Mouse (Mus musculus) megakaryocyte progenitor cell, adult 5-6 weeks (primary cell): Measurements from ENCODE around the gene Ndel1. TPM values are rescaled to one million over a fixed set of nuclear protein-coding genes. Genes with fewer than 3 reads are reported as not detected.

ENCODE experiments used
- ATAC-seq: replicated peaks from 2 replicates; pipeline ENCODE4 v1.8.0; 2016; ENCODE audit warnings: mild to moderate bottlenecking, moderate TSS enrichment, inconsistent platforms; ENCODE audit not compliant: poor library complexity
- total RNA-seq, 2 experiments: library from RNA; stranded (forward) in 1 of 2; stranded (reverse) in 1 of 2; fragments of 157-497, 149-512 nt in 1 of 2; fragments of 200-1000 nt in 1 of 2; gene quantifications; 2 replicates each; pipeline versions ENCODE4 v1.2.3 to v1.2.4; 2015 to 2017

The Ndel1 gene
- total RNA-seq (2015) = 26.2 and 28.0 TPM in 2 replicates
- 35.9 and 40.5 TPM in 2 replicates for total RNA-seq (2017)

GRCm38 (mm10) chr11:68871748-68872147, at the start of gene Ndel1:
Ndel1 (minus strand) TSS chr11:68871858.
- peak; percentile 99 for ATAC-seq

- ATAC-seq = peak; percentile 79
Measured at GRCm38 (mm10) chr11:68914566-68914965, 42.9 kb upstream of the Ndel1 start.

DNA sequence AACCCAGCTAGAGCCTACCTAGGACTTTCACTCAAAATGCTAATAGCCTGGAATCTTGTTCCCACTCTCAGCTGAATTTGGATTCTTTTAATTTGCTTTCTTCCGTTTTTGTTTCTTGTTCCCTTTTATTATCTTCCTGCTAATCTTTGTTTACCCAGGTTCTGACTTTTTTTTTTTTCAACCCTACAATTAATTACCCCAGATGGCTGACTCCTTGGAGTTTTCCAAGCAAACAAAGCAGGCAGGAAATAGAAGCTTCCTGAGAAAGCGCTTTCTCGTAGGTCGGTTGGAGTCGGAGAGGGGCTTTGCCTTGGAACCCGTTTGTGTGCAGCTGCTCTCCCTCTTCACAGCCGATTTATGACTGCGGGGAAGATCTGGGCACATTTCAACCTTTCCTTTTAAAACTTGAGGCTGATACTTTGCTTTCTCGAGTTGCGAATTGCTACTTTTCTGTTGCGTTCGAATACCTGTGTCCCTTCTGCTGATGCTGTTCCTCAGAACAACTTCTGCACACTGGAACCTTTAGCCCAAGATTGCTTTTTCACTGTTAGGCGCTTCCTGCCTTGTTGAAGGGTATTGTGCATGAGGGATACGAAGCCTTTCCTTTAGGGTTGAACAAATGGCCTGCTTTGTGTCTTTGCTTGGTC, 40.0 kb upstream of the Ndel1 start:
- no peak for ATAC-seq

DNA sequence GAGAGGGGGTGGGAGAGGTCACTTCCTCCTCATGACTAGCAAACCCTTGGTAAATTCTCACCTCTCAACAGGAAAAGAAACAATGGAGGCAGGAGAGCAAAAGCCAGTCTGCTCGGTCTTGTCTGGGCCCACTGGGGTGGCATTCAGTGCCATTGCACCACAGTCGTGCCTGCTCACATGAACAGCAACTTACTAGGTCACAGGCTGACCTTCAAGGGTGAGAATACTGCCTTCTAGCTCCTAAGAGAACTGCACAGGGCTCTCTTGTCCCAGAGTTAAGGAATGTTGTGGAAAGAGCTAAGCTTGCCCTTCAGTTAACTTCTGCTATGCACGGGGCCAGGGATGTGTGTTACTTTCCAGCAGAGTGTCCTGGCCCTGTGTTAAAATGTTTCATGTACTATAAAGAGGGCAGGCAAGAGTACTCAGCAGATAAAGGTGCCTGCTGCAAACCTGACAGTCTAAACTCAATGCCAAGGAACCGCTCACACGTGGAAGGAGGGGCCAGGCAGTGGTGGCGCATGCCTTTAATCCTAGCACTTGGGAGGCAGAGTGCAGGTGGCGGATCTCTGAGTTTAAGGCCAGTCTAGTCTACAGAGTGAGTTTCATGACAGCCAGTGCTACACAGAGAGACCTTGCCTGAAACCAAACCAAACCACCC, 37.3 kb upstream of the Ndel1 start:
- no peak for ATAC-seq

DNA sequence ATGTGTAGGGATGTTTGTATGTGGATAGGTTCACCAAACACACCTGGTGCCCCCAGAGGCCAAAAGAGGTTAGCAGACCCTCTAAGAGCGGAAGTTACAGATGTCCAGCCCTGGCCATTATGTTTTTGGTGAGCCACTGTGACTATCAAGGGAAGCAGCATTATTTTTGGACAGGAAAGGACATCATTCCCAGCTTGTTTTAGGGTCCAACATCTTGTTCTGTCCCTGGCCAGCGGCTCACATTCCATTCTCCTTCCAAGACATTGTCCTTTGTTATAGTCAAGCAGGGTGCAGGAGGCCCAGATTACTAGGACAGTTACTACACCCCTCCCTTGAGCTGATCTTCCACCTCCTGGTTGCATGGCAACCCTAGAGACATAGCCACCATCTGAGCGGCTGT, 35.6 kb upstream of the Ndel1 start:
- 0 out of 2 replicates have a peak, but pooled peaks have one; percentile 3 for ATAC-seq

GRCm38 (mm10) chr11:68906461-68906790, 34.8 kb upstream of the Ndel1 start:
- ATAC-seq = no peak

GRCm38 (mm10) chr11:68905665-68906460, 34.2 kb upstream of the Ndel1 start:
- no peak for ATAC-seq

DNA sequence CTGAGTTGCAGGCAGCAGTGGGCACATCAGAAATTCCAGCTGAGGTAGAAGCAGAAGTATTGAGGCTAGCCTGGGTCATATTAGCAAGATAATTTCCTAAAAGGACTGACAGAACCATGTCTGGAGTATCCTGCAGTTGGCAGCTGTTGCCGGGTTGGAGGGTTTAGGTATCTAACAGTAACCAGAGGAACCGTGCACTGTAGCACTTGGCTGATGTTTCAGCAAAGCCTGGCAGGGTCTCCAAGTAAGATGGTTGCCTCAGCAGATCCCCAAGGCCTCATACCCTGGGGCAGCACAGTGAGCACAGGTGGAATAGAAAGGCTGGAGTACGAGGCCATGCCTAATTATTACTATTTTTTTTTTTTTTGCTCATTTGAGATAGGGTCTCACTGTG, 33.5 kb upstream of the Ndel1 start:
- ATAC-seq = no peak

DNA sequence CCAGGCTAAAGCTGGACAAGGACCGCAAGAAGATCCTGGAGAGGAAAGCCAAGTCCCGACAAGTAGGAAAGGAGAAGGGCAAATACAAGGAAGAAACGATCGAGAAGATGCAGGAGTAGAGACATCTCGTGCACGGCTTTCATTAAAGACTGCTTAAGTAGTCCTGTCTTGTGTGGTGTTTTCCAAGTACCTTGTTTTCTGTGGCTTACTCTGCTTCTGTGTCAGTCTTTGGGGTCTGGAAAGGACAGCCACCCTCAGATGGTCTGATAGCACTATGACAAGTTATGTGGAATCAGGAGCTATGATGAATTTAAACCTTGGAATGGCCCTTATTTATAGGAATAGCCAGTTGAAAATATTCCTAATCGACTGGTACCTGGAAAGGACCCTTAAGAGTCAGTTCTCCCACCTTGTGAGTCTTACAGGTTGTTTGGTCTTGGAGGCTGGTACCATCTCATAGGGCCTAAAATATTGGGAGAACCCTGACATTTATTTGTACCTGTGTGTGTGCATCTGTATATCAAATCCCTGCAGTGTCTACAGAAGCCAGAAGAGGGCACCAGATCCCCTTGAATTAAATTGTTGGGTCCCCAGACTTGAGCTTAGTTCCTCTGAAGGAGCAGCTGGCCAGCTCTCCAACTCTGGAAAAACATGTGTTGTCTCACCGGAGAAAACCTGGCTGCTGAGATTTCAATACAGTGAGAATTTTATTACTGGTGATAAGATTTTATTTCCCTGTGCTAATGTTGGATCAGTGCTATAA, 32.9 kb upstream of the Ndel1 start:
- peak; percentile 38 for ATAC-seq

GRCm38 (mm10) chr11:68903775-68904174, 32.1 kb upstream of the Ndel1 start:
- no peak for ATAC-seq

GRCm38 (mm10) chr11:68902823-68903222, 31.2 kb upstream of the Ndel1 start:
- ATAC-seq = no peak

GRCm38 (mm10) chr11:68902367-68902766, 30.7 kb upstream of the Ndel1 start:
- ATAC-seq = no peak

DNA sequence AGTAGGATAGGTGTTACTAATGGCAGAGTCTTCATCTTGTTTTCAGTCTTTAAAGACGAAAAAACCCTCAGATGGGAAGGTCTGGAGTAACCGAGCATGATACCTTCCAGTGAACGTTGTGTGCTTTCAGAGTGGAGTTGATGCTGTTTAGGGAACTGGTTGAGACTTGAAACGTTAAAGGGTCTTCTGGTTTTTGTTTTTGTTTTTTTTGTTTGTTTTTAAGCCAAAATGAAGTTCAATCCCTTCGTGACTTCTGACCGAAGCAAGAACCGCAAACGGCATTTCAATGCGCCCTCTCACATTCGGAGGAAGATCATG, 30.3 kb upstream of the Ndel1 start:
- no peak for ATAC-seq

DNA sequence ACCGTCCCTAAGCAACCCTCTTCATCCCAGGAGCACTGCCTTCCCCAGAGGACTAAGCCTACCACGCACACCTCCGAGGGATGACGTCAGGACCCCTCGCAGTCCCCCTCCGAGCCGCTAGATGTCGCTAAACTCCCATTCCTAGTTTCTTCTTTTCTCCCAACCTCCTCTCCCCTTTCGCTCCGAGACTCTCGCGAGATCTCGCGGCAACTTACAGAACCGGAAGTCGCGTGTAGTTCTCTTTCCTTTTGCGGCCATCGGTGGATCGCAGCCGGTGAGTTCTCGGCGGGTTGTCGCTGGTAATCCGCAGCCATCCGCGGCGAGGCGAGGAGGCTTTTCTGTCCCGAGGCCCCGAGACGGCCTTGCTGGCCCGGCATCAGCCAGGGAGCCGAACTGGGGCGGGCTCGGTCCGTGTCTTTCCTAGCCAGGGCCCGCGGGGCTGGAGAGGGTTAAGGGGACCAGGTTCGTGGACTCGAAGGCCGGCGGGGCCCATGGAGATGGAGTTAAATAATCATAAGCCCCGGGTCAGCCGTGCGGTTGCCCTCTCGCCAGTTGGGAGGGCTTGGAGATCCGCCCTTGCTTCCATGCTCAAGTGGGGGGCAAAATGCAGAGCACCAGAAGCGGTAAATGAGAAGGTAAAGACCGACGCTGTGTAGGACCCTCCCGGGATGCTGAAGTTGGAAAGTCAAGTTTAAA, 29.8 kb upstream of the Ndel1 start, which contains the start of gene Rpl26:
Rpl26 (plus strand) TSS at position 233 of the 696 bp plus-strand sequence.
- peak; percentile 85 for ATAC-seq

- ATAC-seq = no peak
Measured at GRCm38 (mm10) chr11:68900519-68901350, 29.1 kb upstream of the Ndel1 start.

DNA sequence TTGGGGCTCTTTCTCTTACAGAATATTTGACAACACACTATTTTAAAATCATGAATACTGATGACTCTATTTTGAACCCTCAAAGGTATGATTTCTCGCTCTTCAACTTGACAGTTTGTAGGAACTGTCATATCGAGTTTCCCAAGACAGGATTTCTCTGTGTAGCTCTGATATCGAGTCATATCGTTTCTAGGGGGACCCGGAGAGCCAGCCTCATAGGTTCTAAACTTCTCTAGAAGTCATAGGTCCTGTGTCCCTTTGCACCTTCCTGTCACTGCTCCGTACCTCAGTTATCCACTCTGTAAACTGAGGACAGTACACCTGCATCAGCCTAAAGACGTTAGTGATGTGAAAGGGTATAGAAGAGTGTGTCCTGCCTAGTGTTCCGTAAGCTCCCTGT, 28.2 kb upstream of the Ndel1 start:
- no peak for ATAC-seq

DNA sequence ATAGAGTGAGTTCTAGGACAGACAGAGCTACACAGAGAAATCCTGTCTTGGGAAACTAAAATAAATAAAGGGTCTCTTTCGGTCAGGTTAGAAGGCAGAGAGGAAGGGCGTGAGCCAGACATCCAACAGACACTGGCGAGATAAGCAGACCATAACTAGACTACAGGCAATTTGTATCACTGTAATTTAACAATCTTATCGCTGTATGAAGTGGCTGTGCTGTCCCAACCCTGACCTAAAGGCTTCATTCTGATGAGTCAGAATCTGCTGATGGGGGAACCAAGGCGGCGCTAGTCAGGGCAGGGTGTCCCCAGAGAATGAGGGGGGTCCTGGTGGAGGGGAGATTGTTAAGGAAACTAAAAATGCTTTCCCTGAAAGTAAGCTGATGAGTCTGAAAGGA, 27.1 kb upstream of the Ndel1 start:
- ATAC-seq = peak; percentile 15; the same call in 1 of the 2 replicates

DNA sequence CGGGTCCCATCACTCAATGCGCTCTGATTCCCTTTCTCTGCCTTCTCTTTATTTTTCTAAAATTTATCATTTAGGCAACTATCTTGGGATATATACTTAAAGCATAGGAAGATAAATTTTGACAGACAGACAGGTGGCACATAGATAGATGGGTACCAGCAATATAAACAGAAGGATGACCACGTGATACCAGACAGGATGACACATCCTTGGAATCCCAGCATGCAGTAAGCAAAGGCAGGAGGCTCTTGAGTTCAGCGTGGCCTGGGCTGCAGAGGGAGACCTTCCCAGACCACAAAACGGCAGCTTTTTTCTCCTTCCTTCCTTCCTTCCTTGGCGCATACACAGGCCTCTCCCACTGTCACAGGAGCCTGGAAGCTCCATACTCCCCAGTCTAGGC, 26.2 kb upstream of the Ndel1 start:
- ATAC-seq = no peak

GRCm38 (mm10) chr11:68897120-68897519, 25.5 kb upstream of the Ndel1 start:
- ATAC-seq = peak; percentile 54

GRCm38 (mm10) chr11:68896247-68896646, 24.6 kb upstream of the Ndel1 start:
- ATAC-seq = peak; percentile 41
